Mouse (Mus musculus): ENCODE results near the gene Six6. TPM values are rescaled to one million over a fixed set of nuclear protein-coding genes. Genes with fewer than 3 reads are reported as not detected.
A peak's percentile ranks its signal among the peaks of the same experiment; 100 is the strongest.

The Six6 gene
- polyA plus RNA-seq, 1 experiment from 2014 or later = 7.9 TPM

- DNase-seq (ENCODE audit: low spot score) (no peak), ATAC-seq (replicated peaks; ENCODE audit: insufficient number of reproducible peaks, low FRiP score, low TSS enrichment, low read depth) (no peak)
- no peaks in the 10 kb centered on the region for H3K4me1 ChIP-seq (ENCODE audit: control insufficient read depth, insufficient read depth, low read length)
- no peak overlapping the region for H3K4me3 ChIP-seq (ENCODE audit: low read depth, low read length)
- no peaks in the 10 kb centered on the region for H3K9me3 ChIP-seq (replicated peaks; ENCODE audit: control insufficient read depth, low read length)
- no peaks in the 10 kb centered on the region for H3K27me3 ChIP-seq (ENCODE audit: control insufficient read depth, insufficient read depth, low read length)
- H3K9ac ChIP-seq (replicated peaks; ENCODE audit: low read length) = no peak overlapping the region
- no peak overlapping the region for H3K4me2 ChIP-seq (ENCODE audit: low read depth, low read length)
- WGBS = 84% methylated on average over 7 of the region's 7 CpGs
- H3K27ac ChIP-seq (replicated peaks; ENCODE audit: low read depth, low read length) = no peak overlapping the region
- no peaks in the 10 kb centered on the region for H3K36me3 ChIP-seq (replicated peaks; ENCODE audit: control insufficient read depth, insufficient read depth, low read depth, low read length)
Measured at GRCm38 (mm10) chr12:72967541-72967940, 27.8 kb downstream of the Six6 start.

GRCm38 (mm10) chr12:72970620-72971019 lies 30.9 kb downstream of the Six6 start:
- H3K4me3 ChIP-seq (ENCODE audit: low read depth, low read length) = no peak overlapping the region
- H3K9me3 ChIP-seq (replicated peaks; ENCODE audit: control insufficient read depth, low read length) = no peaks in the 10 kb centered on the region
- H3K36me3 ChIP-seq (replicated peaks; ENCODE audit: control insufficient read depth, insufficient read depth, low read depth, low read length) = no peaks in the 10 kb centered on the region
- H3K9ac ChIP-seq (replicated peaks; ENCODE audit: low read length) = no peak overlapping the region
- ATAC-seq (replicated peaks; ENCODE audit: insufficient number of reproducible peaks, low FRiP score, low TSS enrichment, low read depth) (no peak), DNase-seq (ENCODE audit: low spot score) (no peak)
- H3K27ac ChIP-seq (replicated peaks; ENCODE audit: low read depth, low read length) = no peak overlapping the region
- H3K27me3 ChIP-seq (ENCODE audit: control insufficient read depth, insufficient read depth, low read length) = no peaks in the 10 kb centered on the region
- H3K4me1 ChIP-seq (ENCODE audit: control insufficient read depth, insufficient read depth, low read length) = no peaks in the 10 kb centered on the region
- WGBS = 63% methylated on average over 14 of the region's 14 CpGs
- H3K4me2 ChIP-seq (ENCODE audit: low read depth, low read length) = no peak overlapping the region

GRCm38 (mm10) chr12:72973161-72973560 lies 33.5 kb downstream of the Six6 start:
- 15% methylated on average over 6 of the region's 6 CpGs for WGBS
- DNase-seq (ENCODE audit: low spot score) (peak; percentile 85), ATAC-seq (replicated peaks; ENCODE audit: insufficient number of reproducible peaks, low FRiP score, low TSS enrichment, low read depth) (no peak)
- Histone ChIP-seq H3K4me3 (ENCODE audit: low read depth, low read length) (no peak overlapping the region), H3K4me1 (ENCODE audit: control insufficient read depth, insufficient read depth, low read length) (no peaks in the 10 kb centered on the region), H3K4me2 (ENCODE audit: low read depth, low read length) (no peak overlapping the region), H3K27ac (replicated peaks; ENCODE audit: low read depth, low read length) (no peak overlapping the region), H3K27me3 (ENCODE audit: control insufficient read depth, insufficient read depth, low read length) (no peaks in the 10 kb centered on the region), H3K9ac (replicated peaks; ENCODE audit: low read length) (no peak overlapping the region), H3K36me3 (replicated peaks; ENCODE audit: control insufficient read depth, insufficient read depth, low read depth, low read length) (no peaks in the 10 kb centered on the region), H3K9me3 (replicated peaks; ENCODE audit: control insufficient read depth, low read length) (no peaks in the 10 kb centered on the region)

- no peak for ATAC-seq (replicated peaks; ENCODE audit: insufficient number of reproducible peaks, low FRiP score, low TSS enrichment, low read depth)
- H3K27ac ChIP-seq (replicated peaks; ENCODE audit: low read depth, low read length) = no peak overlapping the region
- H3K4me2 ChIP-seq (ENCODE audit: low read depth, low read length) = peak overlapping the region; percentile 29
- no peaks in the 10 kb centered on the region for H3K27me3 ChIP-seq (ENCODE audit: control insufficient read depth, insufficient read depth, low read length)
- no peak for DNase-seq (ENCODE audit: low spot score)
- H3K4me1 ChIP-seq (ENCODE audit: control insufficient read depth, insufficient read depth, low read length) = no peaks in the 10 kb centered on the region
- 0 out of 2 replicates have a peak overlapping the region, but pooled peaks have one; percentile 5 for H3K4me3 ChIP-seq (ENCODE audit: low read depth, low read length)
- 9% methylated on average over 7 of the region's 7 CpGs for WGBS
- peak overlapping the region; percentile 9; the same call in 1 of the 2 replicates for H3K9ac ChIP-seq (replicated peaks; ENCODE audit: low read length)
- H3K36me3 ChIP-seq (replicated peaks; ENCODE audit: control insufficient read depth, insufficient read depth, low read depth, low read length) = no peaks in the 10 kb centered on the region
- H3K9me3 ChIP-seq (replicated peaks; ENCODE audit: control insufficient read depth, low read length) = no peaks in the 10 kb centered on the region
Measured at GRCm38 (mm10) chr12:72976172-72976571, 36.5 kb downstream of the Six6 start.

GRCm38 (mm10) chr12:72976718-72977117 lies 37.0 kb downstream of the Six6 start:
- DNase-seq (ENCODE audit: low spot score) = peak; percentile 88
- peak; percentile 78; the same call in 1 of the 2 replicates for ATAC-seq (replicated peaks; ENCODE audit: insufficient number of reproducible peaks, low FRiP score, low TSS enrichment, low read depth)
- Histone ChIP-seq H3K27me3 (ENCODE audit: control insufficient read depth, insufficient read depth, low read length) (no peaks in the 10 kb centered on the region), H3K27ac (replicated peaks; ENCODE audit: low read depth, low read length) (no peak overlapping the region), H3K36me3 (replicated peaks; ENCODE audit: control insufficient read depth, insufficient read depth, low read depth, low read length) (no peaks in the 10 kb centered on the region), H3K4me2 (ENCODE audit: low read depth, low read length) (peak overlapping the region; percentile 29; the same call in 1 of the 2 replicates), H3K9me3 (replicated peaks; ENCODE audit: control insufficient read depth, low read length) (no peaks in the 10 kb centered on the region), H3K4me3 (ENCODE audit: low read depth, low read length) (0 out of 2 replicates have a peak overlapping the region, but pooled peaks have one; percentile 5), H3K4me1 (ENCODE audit: control insufficient read depth, insufficient read depth, low read length) (no peaks in the 10 kb centered on the region), H3K9ac (replicated peaks; ENCODE audit: low read length) (no peak overlapping the region)
- 1% methylated on average over 12 of the region's 12 CpGs for WGBS

- WGBS = 73% methylated on average over 3 of the region's 3 CpGs
- Histone ChIP-seq H3K4me1 (ENCODE audit: control insufficient read depth, insufficient read depth, low read length) (no peaks in the 10 kb centered on the region), H3K4me3 (ENCODE audit: low read depth, low read length) (no peak overlapping the region), H3K36me3 (replicated peaks; ENCODE audit: control insufficient read depth, insufficient read depth, low read depth, low read length) (no peaks in the 10 kb centered on the region), H3K4me2 (ENCODE audit: low read depth, low read length) (no peak overlapping the region), H3K9ac (replicated peaks; ENCODE audit: low read length) (no peak overlapping the region), H3K27me3 (ENCODE audit: control insufficient read depth, insufficient read depth, low read length) (no peaks in the 10 kb centered on the region), H3K27ac (replicated peaks; ENCODE audit: low read depth, low read length) (no peak overlapping the region), H3K9me3 (replicated peaks; ENCODE audit: control insufficient read depth, low read length) (no peaks in the 10 kb centered on the region)
- ATAC-seq (replicated peaks; ENCODE audit: insufficient number of reproducible peaks, low FRiP score, low TSS enrichment, low read depth) (no peak), DNase-seq (ENCODE audit: low spot score) (peak; percentile 17)
Measured at GRCm38 (mm10) chr12:72977851-72978250, 38.2 kb downstream of the Six6 start.

DNA sequence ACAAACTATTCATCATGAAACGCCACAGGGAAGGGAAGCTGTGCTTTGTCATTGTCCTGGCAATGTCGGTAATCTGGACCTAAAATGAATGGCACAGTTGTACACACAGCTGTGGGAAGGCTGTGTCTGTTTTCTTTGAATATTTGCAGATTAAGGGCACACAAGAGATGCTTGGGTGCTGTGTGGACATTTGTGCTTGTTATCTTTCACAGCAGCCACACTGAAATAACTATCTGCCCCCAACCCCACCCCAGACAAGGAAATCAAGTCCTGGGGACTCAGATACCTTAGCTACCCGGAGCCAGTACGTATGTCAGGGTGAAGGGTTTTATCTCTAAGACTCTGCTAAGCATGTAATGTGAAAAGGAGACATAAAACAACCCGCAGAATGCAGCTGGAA lies 39.5 kb downstream of the Six6 start:
- 78% methylated on average over 5 of the region's 5 CpGs for WGBS

DNA sequence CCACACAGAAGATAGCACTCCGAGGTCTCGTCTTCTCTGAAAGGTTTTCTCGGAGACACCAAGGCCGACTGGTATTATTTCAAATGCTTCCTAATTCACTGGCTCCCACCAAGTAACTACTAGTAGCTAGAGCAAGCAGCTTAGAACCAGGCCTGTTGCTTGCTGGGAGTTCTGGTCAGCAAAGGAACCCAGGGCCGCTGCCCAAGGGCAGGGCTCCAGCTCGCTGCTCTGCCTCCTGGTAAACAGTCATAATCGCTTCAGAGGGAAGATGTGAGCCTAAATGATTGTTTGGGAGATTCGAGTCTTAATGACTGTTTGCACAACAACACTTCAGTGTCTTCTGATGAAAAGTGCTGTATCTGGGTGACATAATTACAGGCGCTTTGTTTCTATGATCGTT lies 42.9 kb downstream of the Six6 start:
- ATAC-seq (replicated peaks; ENCODE audit: insufficient number of reproducible peaks, low FRiP score, low TSS enrichment, low read depth) (no peak), DNase-seq (ENCODE audit: low spot score) (no peak)
- Histone ChIP-seq H3K9me3 (replicated peaks; ENCODE audit: control insufficient read depth, low read length) (no peaks in the 10 kb centered on the region), H3K27ac (replicated peaks; ENCODE audit: low read depth, low read length) (no peak overlapping the region), H3K4me3 (ENCODE audit: low read depth, low read length) (no peak overlapping the region), H3K9ac (replicated peaks; ENCODE audit: low read length) (no peak overlapping the region), H3K27me3 (ENCODE audit: control insufficient read depth, insufficient read depth, low read length) (no peaks in the 10 kb centered on the region), H3K4me2 (ENCODE audit: low read depth, low read length) (no peak overlapping the region), H3K4me1 (ENCODE audit: control insufficient read depth, insufficient read depth, low read length) (no peaks in the 10 kb centered on the region), H3K36me3 (replicated peaks; ENCODE audit: control insufficient read depth, insufficient read depth, low read depth, low read length) (no peaks in the 10 kb centered on the region)
- 76% methylated on average over 10 of the region's 10 CpGs for WGBS

More for the DNA sequence above, 39.5 kb downstream of the Six6 start:
- Histone ChIP-seq H3K4me1 (ENCODE audit: control insufficient read depth, insufficient read depth, low read length) (no peaks in the 10 kb centered on the region), H3K36me3 (replicated peaks; ENCODE audit: control insufficient read depth, insufficient read depth, low read depth, low read length) (no peaks in the 10 kb centered on the region), H3K4me2 (ENCODE audit: low read depth, low read length) (no peak overlapping the region), H3K27ac (replicated peaks; ENCODE audit: low read depth, low read length) (no peak overlapping the region), H3K27me3 (ENCODE audit: control insufficient read depth, insufficient read depth, low read length) (no peaks in the 10 kb centered on the region), H3K4me3 (ENCODE audit: low read depth, low read length) (no peak overlapping the region), H3K9me3 (replicated peaks; ENCODE audit: control insufficient read depth, low read length) (no peaks in the 10 kb centered on the region), H3K9ac (replicated peaks; ENCODE audit: low read length) (no peak overlapping the region)
- ATAC-seq (replicated peaks; ENCODE audit: insufficient number of reproducible peaks, low FRiP score, low TSS enrichment, low read depth) (no peak), DNase-seq (ENCODE audit: low spot score) (no peak)

Measured in embryonic facial prominence, embryonic 11.5 days (tissue).